17 mouse cellular contexts compared by ENCODE assay signal in the genomic region with DNA sequence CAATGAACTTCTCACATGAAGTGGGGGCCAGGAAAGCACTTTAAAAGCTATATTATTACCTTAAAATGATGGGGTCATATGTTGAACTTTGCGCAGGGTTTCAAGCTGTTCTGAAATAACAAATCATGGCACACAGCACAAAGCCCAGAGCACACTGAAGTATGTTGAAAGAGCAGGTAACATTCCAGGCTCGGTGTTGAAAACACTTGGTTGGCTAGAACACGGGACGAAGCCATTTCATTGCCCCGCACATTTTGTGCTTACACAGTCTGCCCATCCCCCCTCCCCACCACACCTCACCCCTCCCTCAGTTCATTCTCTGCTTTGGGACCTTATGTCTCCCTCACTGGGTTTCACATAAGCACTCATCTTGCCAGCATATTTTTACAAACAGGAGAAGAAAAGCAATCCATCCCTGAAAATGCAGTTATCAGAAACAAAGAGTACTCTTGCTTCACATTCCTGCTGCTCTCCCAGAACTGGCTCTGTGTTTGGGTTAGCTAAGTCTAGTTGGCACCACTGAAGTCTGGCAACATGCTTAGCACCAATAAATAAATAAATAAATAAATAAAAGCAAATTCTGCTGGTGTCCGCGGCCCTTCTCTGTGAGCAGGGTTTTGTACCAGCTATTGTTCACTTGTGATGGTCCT.
DNase-seq lines count a peak whose midpoint lies in the region; ATAC-seq and TF ChIP-seq lines count a peak whose summit lies in the region.
"Had no signal": no experiment of that assay in that cellular context is flagged by ENCODE, and none has a peak within 500 bp of the region (broad histone marks: within the 10 kb centered on the region; RNA-seq: fewer than 3 reads in every experiment).

No protein-coding gene starts in this region.

- no peaks in the 10 kb centered on the region for H3K9me3 ChIP-seq in lung, embryonic 15.5 days
- H3K9me3 ChIP-seq: embryonic facial prominence, embryonic 15.5 days; midbrain, embryonic 12.5 days had no signal

- peaks cover 7% of the 10 kb centered on the region for H3K4me1 ChIP-seq in lung, adult 2 months (ENCODE audit: control insufficient read depth, insufficient read depth, low read length)
- H3K4me1 ChIP-seq in lung, embryonic 15.5 days: peaks cover 17% of the 10 kb centered on the region

- no peak for TF ChIP-seq CTCF in lung, adult 2 months (IDR thresholded peaks at IDR 0.05; ENCODE audit: insufficient read depth, low read length)
- no peak for TF ChIP-seq CTCF in left cerebral cortex, adult 2 months (IDR thresholded peaks at IDR 0.05)

- intact Hi-C loops in left cerebral cortex, postnatal 4 days (cut with DNase I): no loop called here
- intact Hi-C loops in left cerebral cortex, adult 2 months (cut with DNase I): no loop called here

- no peak; the same call in 1 of the 2 replicates for ATAC-seq in lung, embryonic 15.5 days (ENCODE audit: borderline replicate concordance, extremely low read depth, low FRiP score, low TSS enrichment)
- ATAC-seq: forebrain, embryonic 14.5 days; hindbrain, postnatal 0 days had no signal

- no peaks in the 10 kb centered on the region for H3K27me3 ChIP-seq in lung, embryonic 15.5 days
- H3K27me3 ChIP-seq: embryonic facial prominence, embryonic 15.5 days; midbrain, embryonic 12.5 days had no signal

- H3K4me3 ChIP-seq in lung, adult 2 months (replicated peaks; ENCODE audit: extremely low read depth, low read depth, low read length): no peak overlapping the region
- no peak overlapping the region for H3K4me3 ChIP-seq in lung, embryonic 15.5 days
- no peak overlapping the region for H3K4me3 ChIP-seq in left cerebral cortex, adult 2 months
- H3K4me3 ChIP-seq: embryonic facial prominence, embryonic 15.5 days; midbrain, embryonic 12.5 days; myocyte had no signal

- H3K4me2 ChIP-seq in lung, embryonic 15.5 days: no peak overlapping the region
- H3K4me2 ChIP-seq: embryonic facial prominence, embryonic 15.5 days; midbrain, embryonic 12.5 days had no signal

- H3K9ac ChIP-seq in lung, embryonic 15.5 days: no peak overlapping the region
- H3K9ac ChIP-seq: embryonic facial prominence, embryonic 15.5 days; midbrain, embryonic 12.5 days had no signal

- TF ChIP-seq POLR2A in lung, adult 2 months (IDR thresholded peaks at IDR 0.05; ENCODE audit: borderline replicate concordance, extremely low read depth, low read depth, low read length): no peak

- H3K27ac ChIP-seq in lung, embryonic 15.5 days: peak overlapping the region; percentile 66
- H3K27ac ChIP-seq in left cerebral cortex, adult 2 months: no peak overlapping the region
- H3K27ac ChIP-seq: embryonic facial prominence, embryonic 15.5 days; hindbrain, postnatal 0 days had no signal

- WGBS in lung, adult 2 months: 57% methylated on average over 7 of the region's 7 CpGs
- WGBS in lung, embryonic 15.5 days: 48% methylated on average over 7 of the region's 7 CpGs

- peak; percentile 56 for DNase-seq in adrenal gland, postnatal 14 days
- no peak for DNase-seq in adrenal gland, adult (ENCODE audit: inconsistent age in 2 of 2, low spot score in 1 of 2)
- peak; percentile 20 to 53 for DNase-seq in lung, adult 18-20 months
- DNase-seq in lung, adult 2 months: no peak
- no peak for DNase-seq in left cerebral cortex, postnatal 4 days
- DNase-seq in cerebellum, postnatal 25 days: no peak
- no peak for DNase-seq in left cerebral cortex, adult 2 months (ENCODE audit: extremely low spot score in 1 of 2, low spot score in 2 of 2)
- DNase-seq: cerebellum, adult 11-12 months; heart, adult 18-20 months; heart, postnatal 36 days; thymus, postnatal 25 days had no signal

- H3K36me3 ChIP-seq in lung, embryonic 15.5 days: no peaks in the 10 kb centered on the region
- H3K36me3 ChIP-seq: embryonic facial prominence, embryonic 15.5 days; midbrain, embryonic 12.5 days had no signal

Comparison
In these comparisons a context has a peak if more than half of its experiments do, and no peak if none do; other contexts are left out.
1. DNase-seq: peak in adrenal gland, postnatal 14 days (single experiment) and lung, adult 18-20 months (2 of 2); none in adrenal gland, adult (0 of 2), lung, adult 2 months (single experiment), left cerebral cortex, postnatal 4 days (single experiment), cerebellum, postnatal 25 days (0 of 2) and left cerebral cortex, adult 2 months (0 of 2).